Mouse (Mus musculus) kidney, postnatal 0 days (tissue): Measurements from ENCODE around the gene Heatr9. TPM values are rescaled to one million over a fixed set of nuclear protein-coding genes. Genes with fewer than 3 reads are reported as not detected.

Experiments used
- ATAC-seq: fragments of 200-750 bp; cut with Nextera tagmentation; replicated peaks from 2 replicates; pipeline ENCODE4 v1.8.0; 2017; ENCODE audit warnings: low read depth, moderate number of reproducible peaks, moderate TSS enrichment, moderate library complexity; ENCODE audit not compliant: low FRiP score
- DNase-seq: peaks from one replicate; pipeline ENCODE4 v3.0.0-alpha.2; 2016; ENCODE audit warnings: low spot score
- H3K27ac ChIP-seq: fragments of 300-500 bp; sonication (generic); 2 replicates; pipeline ENCODE4 v1.5.1; 2014; ENCODE audit warnings: mild to moderate bottlenecking
- H3K27me3 ChIP-seq: fragments of 300-500 bp; sonication (generic); 2 replicates; pipeline ENCODE4 v1.6.1; 2014; ENCODE audit warnings: low read length, mixed read lengths; ENCODE audit not compliant: insufficient read depth
- H3K36me3 ChIP-seq: fragments of 300-500 bp; sonication (generic); 2 replicates; pipeline ENCODE4 v1.6.1; 2014; ENCODE audit warnings: low read length, mixed read lengths; ENCODE audit not compliant: insufficient read depth
- H3K4me1 ChIP-seq: fragments of 300-500 bp; sonication (generic); replicated peaks from 2 replicates; pipeline ENCODE4 v1.6.1; 2014; ENCODE audit warnings: antibody characterized with exemption, low read length, mixed read lengths; ENCODE audit not compliant: insufficient read depth
- H3K4me2 ChIP-seq: fragments of 300-500 bp; sonication (generic); 2 replicates; pipeline ENCODE4 v1.6.1; 2014; ENCODE audit warnings: mild to moderate bottlenecking, low read length, moderate library complexity, mixed read lengths
- H3K4me3 ChIP-seq: fragments of 300-500 bp; sonication (generic); replicated peaks from 2 replicates; pipeline ENCODE4 v1.5.1; 2014; ENCODE audit warnings: low read depth, low read length
- H3K9ac ChIP-seq: fragments of 300-500 bp; sonication (generic); 2 replicates; pipeline ENCODE4 v1.6.1; 2014; ENCODE audit warnings: low read depth, low read length
- H3K9me3 ChIP-seq: fragments of 300-500 bp; sonication (generic); replicated peaks from 2 replicates; pipeline ENCODE4 v1.6.1; 2016; ENCODE audit warnings: low read length, inconsistent platforms, mixed read lengths
- CTCF ChIP-seq: IDR thresholded peaks from 2 replicates; pipeline ENCODE4 v1.5.1; 2016; ENCODE audit warnings: antibody characterized with exemption, low read depth, mild to moderate bottlenecking, moderate library complexity
- WGBS: fragments of 180-500 bp; shearing (Covaris S2); extraction: QIAGEN DNeasy Blood & Tissue Kit; methylation state at CpG from one replicate; pipeline ENCODE4 v1.1.7; 2014; 5-methylcytosine and 5-hydroxymethylcytosine counted together
- polyA plus RNA-seq: library from polyadenylated mRNA; unstranded; fragments of >200 nt; fragmentation: Nextera tagmentation; extraction: Ambion mirVana; gene quantifications from 2 replicates; pipeline ENCODE4 v1.2.1, GENCODE M21; 2015

The Heatr9 gene
- polyA plus RNA-seq, 1 experiment from 2014 or later = not detected

- DNase-seq = no peak
- TF ChIP-seq CTCF = no peak
- no peak for ATAC-seq
- H3K9me3 ChIP-seq = no peaks in the 10 kb centered on the region
- H3K36me3 ChIP-seq = no peaks in the 10 kb centered on the region
- no peaks in the 10 kb centered on the region for H3K27me3 ChIP-seq
- H3K4me2 ChIP-seq = no peak overlapping the region
- WGBS = 90% methylated on average over 5 of the region's 5 CpGs
- H3K27ac ChIP-seq = no peak overlapping the region
- H3K4me1 ChIP-seq = no peaks in the 10 kb centered on the region
- H3K9ac ChIP-seq = no peak overlapping the region
- H3K4me3 ChIP-seq = no peak overlapping the region
Observed at GRCm38 (mm10) chr11:83550186-83550632, 28.2 kb upstream of the Heatr9 start.

- no peaks in the 10 kb centered on the region for H3K9me3 ChIP-seq
- no peak for TF ChIP-seq CTCF
- no peak overlapping the region for H3K4me3 ChIP-seq
- DNase-seq (peak; percentile 7), ATAC-seq (no peak; the same call in 1 of the 2 replicates)
- no peaks in the 10 kb centered on the region for H3K4me1 ChIP-seq
- H3K9ac ChIP-seq = no peak overlapping the region
- H3K27ac ChIP-seq = no peak overlapping the region
- H3K36me3 ChIP-seq = no peaks in the 10 kb centered on the region
- H3K4me2 ChIP-seq = no peak overlapping the region
- H3K27me3 ChIP-seq = no peaks in the 10 kb centered on the region
- 67% methylated on average over 3 of the region's 3 CpGs for WGBS
Observed at GRCm38 (mm10) chr11:83544214-83544613, 22.2 kb upstream of the Heatr9 start.

- Histone ChIP-seq H3K4me2 (no peak overlapping the region), H3K27me3 (no peaks in the 10 kb centered on the region), H3K4me1 (no peaks in the 10 kb centered on the region), H3K27ac (no peak overlapping the region), H3K9ac (no peak overlapping the region), H3K9me3 (no peaks in the 10 kb centered on the region), H3K36me3 (no peaks in the 10 kb centered on the region), H3K4me3 (no peak overlapping the region)
- ATAC-seq (no peak), DNase-seq (no peak)
- TF ChIP-seq CTCF = no peak
- 92% methylated on average over 3 of the region's 3 CpGs for WGBS
Observed at GRCm38 (mm10) chr11:83541415-83541814, 19.4 kb upstream of the Heatr9 start.

DNA sequence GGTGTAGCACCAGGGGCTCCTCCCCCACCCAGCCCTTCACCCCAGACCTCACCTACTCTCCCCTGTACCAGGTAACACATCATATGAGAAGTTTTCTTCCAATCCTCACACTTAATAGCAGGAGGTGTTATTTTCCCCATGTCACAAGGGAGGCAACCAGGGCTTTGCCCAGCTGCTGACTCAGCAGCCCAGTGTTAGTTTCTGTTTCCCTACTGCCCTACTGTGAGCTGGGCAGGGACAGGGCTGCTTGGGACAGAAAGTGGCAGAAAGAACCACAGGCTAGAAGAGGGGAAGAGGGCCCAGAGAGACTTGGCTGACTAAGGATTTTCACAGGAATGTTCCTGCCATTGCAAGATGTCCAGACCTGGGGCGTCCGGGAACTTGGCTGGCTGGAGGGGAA, 19.0 kb upstream of the Heatr9 start:
- H3K4me1 ChIP-seq = no peaks in the 10 kb centered on the region
- 98% methylated on average over 2 of the region's 2 CpGs for WGBS
- H3K9me3 ChIP-seq = no peaks in the 10 kb centered on the region
- TF ChIP-seq CTCF = no peak
- no peak overlapping the region for H3K27ac ChIP-seq
- DNase-seq = no peak
- ATAC-seq = no peak
- no peak overlapping the region for H3K4me3 ChIP-seq
- H3K4me2 ChIP-seq = no peak overlapping the region
- H3K27me3 ChIP-seq = no peaks in the 10 kb centered on the region
- no peaks in the 10 kb centered on the region for H3K36me3 ChIP-seq
- H3K9ac ChIP-seq = no peak overlapping the region

DNA sequence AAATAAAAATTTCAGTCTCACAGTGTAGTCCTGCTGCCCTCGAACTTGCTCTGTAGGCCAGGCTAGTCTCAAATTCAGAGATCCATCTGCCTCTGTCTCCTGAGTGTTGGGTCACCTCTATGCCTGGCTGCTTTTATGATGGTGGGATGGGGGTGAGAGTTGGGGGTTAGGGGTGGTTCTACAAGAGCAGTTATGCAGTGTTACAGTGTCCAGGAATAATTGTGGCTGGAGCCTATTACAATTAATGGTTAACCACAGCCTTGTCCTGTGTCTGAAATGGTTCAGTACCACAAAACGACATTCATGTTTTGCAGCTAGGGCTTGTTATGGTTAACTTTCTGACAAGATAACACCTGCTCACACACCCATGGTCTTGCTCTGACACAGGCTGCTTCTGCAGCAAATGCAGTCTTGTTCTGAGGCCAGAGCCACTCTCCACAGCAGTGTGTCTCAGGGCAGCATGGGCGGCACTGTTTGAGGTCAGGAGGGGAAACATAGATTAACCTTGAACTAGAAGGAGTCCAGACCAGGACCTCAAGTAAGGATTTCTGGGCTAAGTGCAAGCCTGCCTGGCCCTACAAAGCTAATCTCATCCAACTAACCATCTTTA, 16.8 kb upstream of the Heatr9 start:
- Histone ChIP-seq H3K36me3 (no peaks in the 10 kb centered on the region), H3K27me3 (no peaks in the 10 kb centered on the region), H3K27ac (0 out of 2 replicates have a peak overlapping the region, but pooled peaks have one; percentile 26), H3K4me2 (no peak overlapping the region), H3K9ac (no peak overlapping the region), H3K4me1 (0 out of 2 replicates have a peak, but pooled peaks cover 4% of the 10 kb centered on the region), H3K4me3 (no peak overlapping the region), H3K9me3 (no peaks in the 10 kb centered on the region)
- no peak for TF ChIP-seq CTCF
- DNase-seq = no peak
- 47% methylated on average over 3 of the region's 3 CpGs for WGBS
- peak; percentile 43; the same call in 1 of the 2 replicates for ATAC-seq

DNA sequence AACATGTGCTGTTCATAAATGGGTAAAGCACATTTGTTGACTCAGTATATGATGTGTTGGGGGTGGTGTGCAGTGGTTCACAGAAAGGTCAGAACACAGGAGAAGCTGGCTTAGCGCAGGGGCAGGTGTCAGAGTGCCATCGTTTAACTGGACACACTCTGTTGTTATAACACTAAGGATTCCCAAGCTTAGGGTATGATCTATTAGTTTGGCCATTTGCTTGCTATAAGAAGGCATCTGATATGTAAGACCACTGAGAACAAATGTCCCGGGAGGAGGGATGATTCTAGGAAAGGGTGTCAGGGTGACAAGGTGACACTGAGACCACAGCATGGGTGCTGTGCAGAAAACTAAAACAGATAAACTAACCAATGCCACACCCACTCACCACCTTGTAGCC, 14.9 kb upstream of the Heatr9 start:
- no peak for TF ChIP-seq CTCF
- DNase-seq = no peak
- Histone ChIP-seq H3K4me2 (no peak overlapping the region), H3K9me3 (no peaks in the 10 kb centered on the region), H3K4me3 (no peak overlapping the region), H3K27me3 (no peaks in the 10 kb centered on the region), H3K36me3 (no peaks in the 10 kb centered on the region), H3K9ac (no peak overlapping the region), H3K27ac (no peak overlapping the region), H3K4me1 (0 out of 2 replicates have a peak, but pooled peaks cover 4% of the 10 kb centered on the region)
- no peak for ATAC-seq
- 69% methylated on average over 3 of the region's 3 CpGs for WGBS
